Mouse (Mus musculus): ENCODE results near the gene Ddx6. TPM values are rescaled to one million over a fixed set of nuclear protein-coding genes. Genes with fewer than 3 reads are reported as not detected.
A peak's percentile ranks its signal among the peaks of the same experiment; 100 is the strongest.

The Ddx6 gene
- polyA plus RNA-seq, 1 experiment from 2014 or later, result 25.9 TPM

- WGBS, result 86% methylated on average over 8 of the region's 8 CpGs
- H3K9me3 ChIP-seq (replicated peaks), result no peaks in the 10 kb centered on the region
- no peak overlapping the region for H3K4me3 ChIP-seq
- H3K27ac ChIP-seq, result no peak overlapping the region
- no peak overlapping the region for H3K4me2 ChIP-seq (replicated peaks)
- H3K36me3 ChIP-seq, result peaks cover 9% of the 10 kb centered on the region
- ATAC-seq (ENCODE audit: low FRiP score), result no peak
- H3K9ac ChIP-seq, result no peak overlapping the region
- H3K27me3 ChIP-seq, result no peaks in the 10 kb centered on the region
- peaks cover 23% of the 10 kb centered on the region for H3K4me1 ChIP-seq
Observed at GRCm38 (mm10) chr9:44683046-44683445, 78.4 kb downstream of the Ddx6 start.

GRCm38 (mm10) chr9:44685346-44686330 lies 80.9 kb downstream of the Ddx6 start:
- Histone ChIP-seq H3K9ac (no peak overlapping the region), H3K27me3 (no peaks in the 10 kb centered on the region), H3K4me2 (replicated peaks) (no peak overlapping the region), H3K9me3 (replicated peaks) (no peaks in the 10 kb centered on the region), H3K4me1 (peaks cover 23% of the 10 kb centered on the region), H3K36me3 (peaks cover 25% of the 10 kb centered on the region), H3K4me3 (no peak overlapping the region), H3K27ac (peak overlapping the region; percentile 46)
- peak; percentile 55 for ATAC-seq (ENCODE audit: low FRiP score)
- WGBS, result 32% methylated on average over 14 of the region's 14 CpGs

- Histone ChIP-seq H3K9ac (no peak overlapping the region), H3K27ac (peak overlapping the region; percentile 46)
Observed at GRCm38 (mm10) chr9:44686638-44687037, 81.9 kb downstream of the Ddx6 start.

GRCm38 (mm10) chr9:44688013-44688412 lies 83.3 kb downstream of the Ddx6 start:
- H3K9me3 ChIP-seq (replicated peaks), result no peaks in the 10 kb centered on the region
- H3K4me2 ChIP-seq (replicated peaks), result no peak overlapping the region
- peaks cover 23% of the 10 kb centered on the region for H3K4me1 ChIP-seq
- no peak for ATAC-seq (ENCODE audit: low FRiP score)
- H3K4me3 ChIP-seq, result no peak overlapping the region
- 75% methylated on average over 9 of the region's 9 CpGs for WGBS
- no peaks in the 10 kb centered on the region for H3K27me3 ChIP-seq
- H3K9ac ChIP-seq, result 0 out of 2 replicates have a peak overlapping the region, but pooled peaks have one; percentile 8
- peaks cover 48% of the 10 kb centered on the region for H3K36me3 ChIP-seq
- no peak overlapping the region for H3K27ac ChIP-seq

More at GRCm38 (mm10) chr9:44686638-44687037, 81.9 kb downstream of the Ddx6 start:
- H3K4me3 ChIP-seq, result no peak overlapping the region
- ATAC-seq (ENCODE audit: low FRiP score), result peak; percentile 76
- H3K4me1 ChIP-seq, result peaks cover 23% of the 10 kb centered on the region
- no peak overlapping the region for H3K4me2 ChIP-seq (replicated peaks)
- H3K36me3 ChIP-seq, result peaks cover 35% of the 10 kb centered on the region
- no peaks in the 10 kb centered on the region for H3K27me3 ChIP-seq
- WGBS, result 47% methylated on average over 5 of the region's 5 CpGs
- no peaks in the 10 kb centered on the region for H3K9me3 ChIP-seq (replicated peaks)

Other genes with a start within 250 kb of the Ddx6 start
- gene Vps11, start 243.2 kb upstream of the Ddx6 start, polyA plus RNA-seq (2016; fragmentation: Nextera tagmentation; extraction: Ambion mirVana), result 35.2 and 36.2 TPM in 2 replicates
- gene Hyou1, start 225.4 kb upstream of the Ddx6 start, polyA plus RNA-seq (2016; fragmentation: Nextera tagmentation; extraction: Ambion mirVana), result 35.8 and 39.1 TPM in 2 replicates
- 38.7 TPM in 2 replicates for gene Slc37a4, start 208.0 kb upstream of the Ddx6 start, polyA plus RNA-seq (2016; fragmentation: Nextera tagmentation; extraction: Ambion mirVana)
- gene Rps25, start 197.8 kb upstream of the Ddx6 start, polyA plus RNA-seq (2016; fragmentation: Nextera tagmentation; extraction: Ambion mirVana), result 1,265 and 1,340 TPM in 2 replicates
- gene Trappc4, start 197.3 kb upstream of the Ddx6 start, polyA plus RNA-seq (2016; fragmentation: Nextera tagmentation; extraction: Ambion mirVana), result 256 and 259 TPM in 2 replicates
- gene Ccdc84, start 186.3 kb upstream of the Ddx6 start, polyA plus RNA-seq (2016; fragmentation: Nextera tagmentation; extraction: Ambion mirVana), result 32.9 and 36.7 TPM in 2 replicates
- gene Foxr1, start 163.8 kb upstream of the Ddx6 start, polyA plus RNA-seq (2016; fragmentation: Nextera tagmentation; extraction: Ambion mirVana), result not detected in 2 replicates
- not detected in 2 replicates for gene Upk2, start 149.9 kb upstream of the Ddx6 start, polyA plus RNA-seq (2016; fragmentation: Nextera tagmentation; extraction: Ambion mirVana)
- gene Bcl9l, start 122.1 kb upstream of the Ddx6 start, polyA plus RNA-seq (2016; fragmentation: Nextera tagmentation; extraction: Ambion mirVana), result 12.3 and 15.5 TPM in 2 replicates
- gene Cxcr5, start 43.0 kb upstream of the Ddx6 start, polyA plus RNA-seq (2016; fragmentation: Nextera tagmentation; extraction: Ambion mirVana), result not detected in 2 replicates
- not detected in 2 replicates for gene Treh, start 68.3 kb downstream of the Ddx6 start, polyA plus RNA-seq (2016; fragmentation: Nextera tagmentation; extraction: Ambion mirVana)
- gene Phldb1, start 130.3 kb downstream of the Ddx6 start, polyA plus RNA-seq (2016; fragmentation: Nextera tagmentation; extraction: Ambion mirVana), result 70.8 and 74.1 TPM in 2 replicates
- 179 and 194 TPM in 2 replicates for gene Arcn1, start 163.0 kb downstream of the Ddx6 start, polyA plus RNA-seq (2016; fragmentation: Nextera tagmentation; extraction: Ambion mirVana)
- gene Ift46, start 163.0 kb downstream of the Ddx6 start, polyA plus RNA-seq (2016; fragmentation: Nextera tagmentation; extraction: Ambion mirVana), result 153 and 161 TPM in 2 replicates
- gene Tmem25, start 194.4 kb downstream of the Ddx6 start, polyA plus RNA-seq (2016; fragmentation: Nextera tagmentation; extraction: Ambion mirVana), result 5.8 and 6.6 TPM in 2 replicates
- gene Ttc36, start 198.2 kb downstream of the Ddx6 start, polyA plus RNA-seq (2016; fragmentation: Nextera tagmentation; extraction: Ambion mirVana), result not detected in 2 replicates

All from hindbrain, embryonic 12.5 days (tissue).